Mouse (Mus musculus): Measurements from ENCODE around the gene Txn2.

The Txn2 gene

GRCm38 (mm10) chr15:77928673-77929331, at the start of gene Txn2:
TSS of gene Txn2 (minus strand) at chr15:77929006.
- DNase-seq = peak; percentile 95

GRCm38 (mm10) chr15:77977663-77978062, 48.9 kb upstream of the Txn2 start:
- no peak for DNase-seq

- DNase-seq = no peak
Measured at GRCm38 (mm10) chr15:77974165-77974841, 45.5 kb upstream of the Txn2 start.

- DNase-seq = peak; percentile 99
Measured at GRCm38 (mm10) chr15:77970470-77971292, 41.9 kb upstream of the Txn2 start, which contains the start of gene Eif3d. TSS of gene Eif3d (minus strand) at chr15:77970813.

- DNase-seq = no peak
Measured at GRCm38 (mm10) chr15:77969940-77970469, 41.2 kb upstream of the Txn2 start.

- DNase-seq = no peak
Measured at GRCm38 (mm10) chr15:77965117-77965528, 36.3 kb upstream of the Txn2 start.

GRCm38 (mm10) chr15:77962447-77962846, 33.6 kb upstream of the Txn2 start:
- no peak for DNase-seq

- DNase-seq = no peak
Measured at GRCm38 (mm10) chr15:77960693-77961092, 31.9 kb upstream of the Txn2 start.

- no peak for DNase-seq
Measured at GRCm38 (mm10) chr15:77958071-77958470, 29.3 kb upstream of the Txn2 start.

GRCm38 (mm10) chr15:77957625-77958024, 28.8 kb upstream of the Txn2 start:
- DNase-seq = no peak

- DNase-seq = peak; percentile 75
Measured at GRCm38 (mm10) chr15:77956404-77956901, 27.6 kb upstream of the Txn2 start, which contains the start of gene Foxred2. TSS of gene Foxred2 (minus strand) at chr15:77956722.

GRCm38 (mm10) chr15:77955440-77956403, 26.9 kb upstream of the Txn2 start:
- peak; percentile 13 for DNase-seq

- no peak for DNase-seq
Measured at GRCm38 (mm10) chr15:77954362-77954761, 25.6 kb upstream of the Txn2 start.

- DNase-seq = no peak
Measured at GRCm38 (mm10) chr15:77952921-77953320, 24.1 kb upstream of the Txn2 start.

- DNase-seq = peak; percentile 79
Measured at GRCm38 (mm10) chr15:77949061-77949460, 20.3 kb upstream of the Txn2 start.

GRCm38 (mm10) chr15:77945711-77946110, 16.9 kb upstream of the Txn2 start:
- DNase-seq = no peak

GRCm38 (mm10) chr15:77941563-77941962, 12.8 kb upstream of the Txn2 start:
- no peak for DNase-seq

GRCm38 (mm10) chr15:77938516-77938915, 9.7 kb upstream of the Txn2 start:
- DNase-seq = no peak

- DNase-seq = no peak
Measured at GRCm38 (mm10) chr15:77935673-77936375, 7.0 kb upstream of the Txn2 start.

- no peak for DNase-seq
Measured at GRCm38 (mm10) chr15:77934968-77935367, 6.2 kb upstream of the Txn2 start.

- DNase-seq = peak; percentile 69
Measured at GRCm38 (mm10) chr15:77934326-77934725, 5.5 kb upstream of the Txn2 start.

Data from kidney, adult 18-20 months (tissue).